Mouse (Mus musculus) frontal cortex, postnatal 10 days (tissue): ENCODE results near the gene Fam83e.

ENCODE experiments used
- DNase-seq, 2 experiments: peaks; one replicate each; pipeline ENCODE4 v3.0.0; 2022; ENCODE audit warnings: low spot score in 2 of 2, mixed read lengths in 1 of 2

The Fam83e gene

GRCm38 (mm10) chr7:45714630-45715089 is 6.4 kb upstream of the Fam83e start:
- DNase-seq: no peak

- DNase-seq: peak; percentile 98
Observed at GRCm38 (mm10) chr7:45715090-45715708, 5.8 kb upstream of the Fam83e start, which contains the start of gene Rpl18. TSS of gene Rpl18 (plus strand) at chr7:45715457.

GRCm38 (mm10) chr7:45715741-45716459 is 5.1 kb upstream of the Fam83e start:
- no peak for DNase-seq

- DNase-seq: no peak
Observed at GRCm38 (mm10) chr7:45716460-45716857, 4.6 kb upstream of the Fam83e start.

- DNase-seq: no peak
Observed at GRCm38 (mm10) chr7:45716952-45717917, 3.8 kb upstream of the Fam83e start.

GRCm38 (mm10) chr7:45717918-45718297 is 3.1 kb upstream of the Fam83e start, which contains the start of gene Sphk2:
TSS of gene Sphk2 (minus strand) at chr7:45718002.
- peak; percentile 97 to 99 for DNase-seq

- DNase-seq: no peak
Observed at GRCm38 (mm10) chr7:45718331-45718730, 2.7 kb upstream of the Fam83e start.

GRCm38 (mm10) chr7:45719180-45719579 is 1.8 kb upstream of the Fam83e start:
- DNase-seq: peak in 1 of 2 experiments; percentile 12

GRCm38 (mm10) chr7:45719738-45720412 is 1.1 kb upstream of the Fam83e start:
- no peak for DNase-seq

- no peak for DNase-seq
Observed at GRCm38 (mm10) chr7:45721234-45721571, 191 bp downstream of the Fam83e start.

- DNase-seq: no peak
Observed at GRCm38 (mm10) chr7:45721642-45722347, 783 bp downstream of the Fam83e start.

- DNase-seq: no peak
Observed at GRCm38 (mm10) chr7:45722348-45722713, 1.3 kb downstream of the Fam83e start.

GRCm38 (mm10) chr7:45723301-45723700 is 2.3 kb downstream of the Fam83e start:
- no peak for DNase-seq

- DNase-seq: no peak
Observed at GRCm38 (mm10) chr7:45723781-45724180, 2.8 kb downstream of the Fam83e start.

- DNase-seq: no peak
Observed at GRCm38 (mm10) chr7:45725151-45725550, 4.1 kb downstream of the Fam83e start.

- DNase-seq: no peak
Observed at GRCm38 (mm10) chr7:45725713-45726112, 4.7 kb downstream of the Fam83e start, which contains the start of gene Spaca4. TSS of gene Spaca4 (minus strand) at chr7:45725813.

- DNase-seq: no peak
Observed at GRCm38 (mm10) chr7:45726419-45726818, 5.4 kb downstream of the Fam83e start.

GRCm38 (mm10) chr7:45727625-45728024 is 6.6 kb downstream of the Fam83e start:
- DNase-seq: no peak

- DNase-seq: no peak
Observed at GRCm38 (mm10) chr7:45730727-45731431, 9.9 kb downstream of the Fam83e start.

GRCm38 (mm10) chr7:45733477-45733876 is 12.5 kb downstream of the Fam83e start:
- no peak for DNase-seq
